Mouse (Mus musculus) forebrain, embryonic 16.5 days (tissue): ENCODE measurements around the gene Ankrd13c. TPM values are rescaled to one million over a fixed set of nuclear protein-coding genes. Genes with fewer than 3 reads are reported as not detected.

Source experiments
- ATAC-seq: fragments of 200-750 bp; cut with Nextera tagmentation; 2 replicates; pipeline ENCODE4 v1.8.0; 2017; ENCODE audit warnings: mild to moderate bottlenecking, moderate library complexity
- H3K27ac ChIP-seq: fragments of 300-500 bp; sonication (generic); 2 replicates; pipeline ENCODE4 v1.5.1; 2014; ENCODE audit warnings: low read length, control low read depth
- H3K27me3 ChIP-seq: fragments of 300-500 bp; sonication (generic); replicated peaks from 2 replicates; pipeline ENCODE4 v1.6.1; 2014; ENCODE audit warnings: low read length; ENCODE audit not compliant: control insufficient read depth, insufficient read depth
- H3K36me3 ChIP-seq: fragments of 300-500 bp; sonication (generic); 2 replicates; pipeline ENCODE4 v1.6.1; 2014; ENCODE audit not compliant: control insufficient read depth, insufficient read depth
- H3K4me1 ChIP-seq: fragments of 300-500 bp; sonication (generic); replicated peaks from 2 replicates; pipeline ENCODE4 v1.6.1; 2014; ENCODE audit warnings: low read length; ENCODE audit not compliant: control insufficient read depth, insufficient read depth
- H3K4me2 ChIP-seq: fragments of 300-500 bp; sonication (generic); 2 replicates; pipeline ENCODE4 v1.6.1; 2014; ENCODE audit warnings: mild to moderate bottlenecking, low read length, control low read depth
- H3K4me3 ChIP-seq: fragments of 300-500 bp; sonication (generic); replicated peaks from 2 replicates; pipeline ENCODE4 v1.5.1; 2014; ENCODE audit warnings: mild to moderate bottlenecking, low read length, control low read depth
- H3K9ac ChIP-seq: fragments of 300-500 bp; sonication (generic); replicated peaks from 2 replicates; pipeline ENCODE4 v1.6.1; 2014; ENCODE audit warnings: low read depth, low read length, control low read depth
- H3K9me3 ChIP-seq: fragments of 300-500 bp; sonication (generic); 2 replicates; pipeline ENCODE4 v1.6.1; 2016; ENCODE audit warnings: low read length; ENCODE audit not compliant: control insufficient read depth
- WGBS: fragments of 180-500 bp; shearing (Covaris S2); extraction: QIAGEN DNeasy Blood & Tissue Kit; methylation state at CpG from one replicate; pipeline ENCODE4 v1.1.7; 2014; 5-methylcytosine and 5-hydroxymethylcytosine counted together
- polyA plus RNA-seq: library from polyadenylated mRNA; unstranded; fragments of >200 nt; fragmentation: Nextera tagmentation; extraction: Ambion mirVana; gene quantifications from 2 replicates; pipeline ENCODE4 v1.2.1, GENCODE M21; 2015

Ankrd13c gene
- polyA plus RNA-seq, 1 experiment from 2014 or later: 26.5 TPM

- Histone ChIP-seq H3K27ac (no peak overlapping the region), H3K4me3 (no peak overlapping the region), H3K4me1 (no peaks in the 10 kb centered on the region), H3K4me2 (no peak overlapping the region), H3K9me3 (no peaks in the 10 kb centered on the region), H3K27me3 (no peaks in the 10 kb centered on the region), H3K9ac (no peak overlapping the region), H3K36me3 (peaks cover 7% of the 10 kb centered on the region; the same call in 1 of the 2 replicates)
- ATAC-seq: no peak
Observed at GRCm38 (mm10) chr3:157993322-157993721, 46.3 kb downstream of the Ankrd13c start.

GRCm38 (mm10) chr3:157995726-157996125 lies 48.7 kb downstream of the Ankrd13c start:
- no peak overlapping the region for H3K4me2 ChIP-seq
- 84% methylated on average over 2 of the region's 2 CpGs for WGBS
- ATAC-seq: no peak
- H3K9me3 ChIP-seq: no peaks in the 10 kb centered on the region
- peaks cover 7% of the 10 kb centered on the region; the same call in 1 of the 2 replicates for H3K36me3 ChIP-seq
- H3K9ac ChIP-seq: no peak overlapping the region
- no peaks in the 10 kb centered on the region for H3K4me1 ChIP-seq
- H3K27ac ChIP-seq: no peak overlapping the region
- H3K4me3 ChIP-seq: no peak overlapping the region
- no peaks in the 10 kb centered on the region for H3K27me3 ChIP-seq

GRCm38 (mm10) chr3:157998742-157999369 lies 51.8 kb downstream of the Ankrd13c start:
- H3K9ac ChIP-seq: no peak overlapping the region
- no peaks in the 10 kb centered on the region for H3K4me1 ChIP-seq
- H3K27ac ChIP-seq: no peak overlapping the region
- WGBS: 30% methylated on average over 1 of the region's 1 CpGs
- ATAC-seq: no peak
- peaks cover 18% of the 10 kb centered on the region for H3K36me3 ChIP-seq
- H3K4me3 ChIP-seq: no peak overlapping the region
- H3K4me2 ChIP-seq: no peak overlapping the region
- H3K9me3 ChIP-seq: no peaks in the 10 kb centered on the region
- no peaks in the 10 kb centered on the region for H3K27me3 ChIP-seq

- H3K36me3 ChIP-seq: peaks cover 18% of the 10 kb centered on the region
Observed at GRCm38 (mm10) chr3:158008647-158009046, 61.6 kb downstream of the Ankrd13c start.

GRCm38 (mm10) chr3:158009762-158010320 lies 62.8 kb downstream of the Ankrd13c start:
- no peaks in the 10 kb centered on the region for H3K4me1 ChIP-seq
- no peaks in the 10 kb centered on the region for H3K9me3 ChIP-seq
- no peak overlapping the region for H3K27ac ChIP-seq
- H3K4me3 ChIP-seq: no peak overlapping the region
- no peak overlapping the region for H3K4me2 ChIP-seq
- H3K36me3 ChIP-seq: peaks cover 25% of the 10 kb centered on the region
- no peak overlapping the region for H3K9ac ChIP-seq
- peak; percentile 21; the same call in 1 of the 2 replicates for ATAC-seq
- WGBS: 44% methylated on average over 1 of the region's 1 CpGs
- H3K27me3 ChIP-seq: no peaks in the 10 kb centered on the region

More at GRCm38 (mm10) chr3:158008647-158009046, 61.6 kb downstream of the Ankrd13c start:
- ATAC-seq: no peak
- no peaks in the 10 kb centered on the region for H3K9me3 ChIP-seq
- H3K27me3 ChIP-seq: no peaks in the 10 kb centered on the region
- no peak overlapping the region for H3K4me2 ChIP-seq
- H3K4me3 ChIP-seq: no peak overlapping the region
- H3K27ac ChIP-seq: no peak overlapping the region
- WGBS: 87% methylated on average over 1 of the region's 1 CpGs
- no peaks in the 10 kb centered on the region for H3K4me1 ChIP-seq
- no peak overlapping the region for H3K9ac ChIP-seq

- no peaks in the 10 kb centered on the region for H3K27me3 ChIP-seq
- peak overlapping the region; percentile 99 for H3K4me3 ChIP-seq
- H3K4me2 ChIP-seq: peak overlapping the region; percentile 78
- no peaks in the 10 kb centered on the region for H3K9me3 ChIP-seq
- peak overlapping the region; percentile 95 for H3K27ac ChIP-seq
- H3K9ac ChIP-seq: peak overlapping the region; percentile 97
- WGBS: under 1% methylated on average over 58 of the region's 61 CpGs
- H3K36me3 ChIP-seq: no peaks in the 10 kb centered on the region
- peaks cover 18% of the 10 kb centered on the region for H3K4me1 ChIP-seq
- peak; percentile 93 for ATAC-seq
Observed at GRCm38 (mm10) chr3:158031371-158031925, 84.4 kb downstream of the Ankrd13c start.

- Histone ChIP-seq H3K36me3 (no peaks in the 10 kb centered on the region), H3K27ac (peak overlapping the region; percentile 95), H3K4me1 (peaks cover 18% of the 10 kb centered on the region), H3K27me3 (no peaks in the 10 kb centered on the region), H3K9me3 (no peaks in the 10 kb centered on the region), H3K4me3 (peak overlapping the region; percentile 99), H3K4me2 (peak overlapping the region; percentile 78), H3K9ac (peak overlapping the region; percentile 97)
- WGBS: 2% methylated on average over 4 of the region's 4 CpGs
- ATAC-seq: peak; percentile 0; the same call in 1 of the 2 replicates
Observed at GRCm38 (mm10) chr3:158032106-158032505, 85.1 kb downstream of the Ankrd13c start.

- Histone ChIP-seq H3K27me3 (no peaks in the 10 kb centered on the region), H3K4me3 (peak overlapping the region; percentile 54), H3K9ac (peak overlapping the region; percentile 68), H3K4me1 (peaks cover 21% of the 10 kb centered on the region), H3K9me3 (no peaks in the 10 kb centered on the region), H3K27ac (peak overlapping the region; percentile 39), H3K4me2 (peak overlapping the region; percentile 75), H3K36me3 (no peaks in the 10 kb centered on the region)
- WGBS: 1% methylated on average over 11 of the region's 11 CpGs
- no peak for ATAC-seq
Observed at GRCm38 (mm10) chr3:158035866-158036265, 88.8 kb downstream of the Ankrd13c start.

- Histone ChIP-seq H3K9ac (peak within 1 kb of the TSS; percentile 68), H3K36me3 (no peaks in the 10 kb centered on the region), H3K9me3 (no peaks in the 10 kb centered on the region), H3K4me1 (peaks cover 21% of the 10 kb centered on the region), H3K27ac (peak within 1 kb of the TSS; percentile 39), H3K27me3 (no peaks in the 10 kb centered on the region), H3K4me3 (peak within 1 kb of the TSS; percentile 54), H3K4me2 (peak within 1 kb of the TSS; percentile 78)
- peak; percentile 96 for ATAC-seq
- under 1% methylated on average over 55 of the region's 55 CpGs for WGBS
Observed at GRCm38 (mm10) chr3:158036329-158036988, 89.4 kb downstream of the Ankrd13c start, which contains the start of the genes Srsf11 and Lrrc40. Gene Srsf11 (minus strand): TSS chr3:158036639. Gene Lrrc40 (plus strand): TSS chr3:158036662.
